Mouse (Mus musculus) neural tube, embryonic 10.5 days (tissue): ENCODE data around the gene Arrb1.
"Not testable (repeated sequence)": the region's sequence is repeated elsewhere in the genome, so short reads cannot be mapped to it uniquely, and the experiment has no call there.

Experiments
- DNase-seq: peaks from one replicate; pipeline ENCODE4 v3.0.0-alpha.2; 2017; ENCODE audit warnings: low spot score; ENCODE audit errors: extremely low spot score

Gene Arrb1

DNA sequence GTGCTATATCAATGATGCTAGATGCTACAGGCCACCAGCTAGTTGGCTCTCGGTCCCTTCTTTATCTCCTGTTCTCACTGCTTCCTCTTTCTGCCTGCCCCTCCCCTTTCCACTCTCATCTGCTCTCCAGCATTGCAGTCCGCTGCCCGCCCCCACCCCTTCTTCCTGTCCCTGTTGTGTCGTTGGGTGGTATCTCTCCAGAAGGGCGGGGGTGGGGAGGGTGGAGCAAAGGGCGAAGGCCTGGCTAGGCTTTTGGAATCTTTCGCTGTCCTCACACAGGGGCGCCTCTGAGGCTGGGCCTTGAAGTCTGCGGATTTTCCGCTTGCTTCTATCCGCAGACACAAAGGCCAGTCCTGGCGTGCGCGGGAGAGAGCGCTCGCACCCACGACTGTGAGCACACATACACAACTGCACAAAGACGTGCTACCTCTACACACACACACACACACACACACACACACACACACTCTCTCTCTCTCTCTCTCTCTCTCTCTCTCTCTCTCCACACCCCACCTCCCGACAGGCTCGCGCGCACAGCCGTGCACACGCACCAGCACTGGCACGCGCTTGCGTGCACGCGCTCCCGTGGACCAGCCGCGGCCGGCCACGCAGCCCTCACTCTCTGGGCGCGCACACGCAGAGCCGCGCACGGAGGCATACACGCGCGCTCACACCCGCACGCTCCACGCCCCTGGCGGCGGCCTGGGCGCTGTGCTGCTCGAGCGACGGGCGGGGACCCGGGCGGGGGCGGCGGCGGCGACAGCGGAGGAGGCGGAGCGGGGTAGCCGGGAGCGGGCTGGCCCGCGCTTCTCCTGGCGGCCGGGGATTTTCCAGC is at the start of gene Arrb1:
Gene Arrb1, plus strand, starts transcription at position 566 of the 835 bp plus-strand sequence.
- DNase-seq: peak; percentile 83

DNA sequence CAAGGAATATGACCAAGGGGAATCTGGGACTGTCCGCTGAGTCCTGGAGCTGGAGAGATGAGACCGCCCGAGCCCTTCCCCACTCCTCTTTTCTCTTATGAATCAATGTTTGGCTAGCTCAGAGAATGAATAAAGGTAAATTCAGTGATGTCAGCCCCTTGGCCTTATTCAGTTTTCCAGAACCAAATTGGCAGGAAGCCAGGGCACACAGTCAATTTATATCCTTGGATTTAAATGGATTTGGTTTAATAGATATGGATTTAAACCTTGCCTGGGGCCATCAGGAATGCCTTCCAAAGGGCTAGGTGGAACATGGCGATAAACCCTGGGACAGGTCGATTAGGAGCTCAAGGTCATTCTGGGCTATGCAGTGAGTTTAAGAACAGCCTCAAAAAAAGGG is 45.6 kb upstream of the Arrb1 start:
- DNase-seq: no peak

DNA sequence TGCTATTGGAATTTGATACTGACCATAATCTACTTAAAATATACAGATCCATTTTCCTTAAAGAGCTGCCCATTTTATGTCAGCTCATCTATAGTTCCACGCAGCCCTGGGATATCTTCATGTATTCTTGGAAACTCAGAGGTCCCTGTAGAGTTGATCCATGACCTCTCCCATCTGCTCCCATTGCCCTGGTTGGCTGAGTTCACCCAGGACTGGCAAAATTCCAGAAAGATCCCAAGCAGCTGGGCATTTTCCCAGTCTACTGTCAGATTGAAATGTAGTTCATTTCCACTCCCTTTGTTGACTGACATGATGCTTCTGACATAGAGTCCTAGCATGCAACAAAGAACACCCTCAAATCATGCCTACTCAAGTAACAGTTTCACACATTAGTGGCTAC is 36.1 kb upstream of the Arrb1 start:
- DNase-seq: no peak

DNA sequence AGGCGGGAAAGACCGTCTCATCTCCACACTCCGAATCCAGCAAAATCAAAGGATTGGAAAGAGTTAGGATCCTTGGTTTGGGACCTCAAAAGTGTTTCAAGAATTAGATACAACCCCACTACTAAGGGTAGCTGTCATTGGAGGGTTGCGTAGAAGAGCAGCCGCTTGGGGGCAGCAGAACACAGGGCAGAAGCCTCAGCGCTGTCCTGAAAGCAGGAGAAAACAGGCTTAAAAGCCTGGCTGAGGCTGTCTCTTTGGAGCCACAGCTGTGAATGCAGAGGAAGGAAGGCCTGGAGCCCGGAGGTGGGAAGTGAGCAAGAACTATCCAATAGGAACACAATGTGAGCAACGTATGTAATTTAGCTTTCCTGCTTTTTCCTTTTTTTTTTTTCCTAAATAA is 35.1 kb upstream of the Arrb1 start:
- peak; percentile 81 for DNase-seq

DNA sequence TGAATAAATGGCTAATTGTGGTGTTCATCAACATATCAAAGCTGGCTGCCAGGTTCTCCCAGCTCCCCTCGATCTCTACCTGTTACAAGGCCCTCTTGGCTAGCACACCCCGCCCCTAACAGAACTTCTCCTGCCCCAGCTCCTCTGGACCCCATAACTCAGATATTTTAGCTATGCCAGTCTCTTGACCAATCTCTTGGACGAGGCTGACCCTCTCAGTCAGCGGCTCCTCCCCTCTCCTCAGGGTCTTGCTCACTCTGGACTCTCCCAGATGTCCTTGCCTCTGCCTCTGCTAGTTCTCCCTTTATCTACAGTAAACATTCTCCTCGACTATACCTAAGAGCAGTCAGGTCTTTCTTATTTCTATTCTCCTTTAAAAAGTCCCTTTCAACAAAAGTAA is 34.6 kb upstream of the Arrb1 start:
- DNase-seq: no peak

DNA sequence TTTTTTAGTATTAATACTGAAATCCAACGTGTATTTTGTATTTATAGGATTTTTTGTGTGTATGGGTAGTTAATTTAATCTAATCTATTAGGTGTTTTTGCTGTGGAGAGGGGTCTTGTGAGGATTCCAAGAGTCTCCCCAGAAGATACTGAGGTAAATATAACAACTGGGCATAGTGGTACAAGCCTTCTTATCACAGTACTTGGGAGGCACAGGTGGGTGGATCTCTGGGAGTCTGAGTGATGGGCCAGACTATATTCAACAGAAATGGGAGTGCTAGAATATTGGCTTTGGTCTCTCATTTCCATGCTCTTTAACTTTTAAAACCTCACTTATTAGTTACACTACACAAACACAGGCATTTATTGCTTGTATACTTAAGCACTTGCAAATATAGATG is 34.1 kb upstream of the Arrb1 start:
- DNase-seq: no peak

DNA sequence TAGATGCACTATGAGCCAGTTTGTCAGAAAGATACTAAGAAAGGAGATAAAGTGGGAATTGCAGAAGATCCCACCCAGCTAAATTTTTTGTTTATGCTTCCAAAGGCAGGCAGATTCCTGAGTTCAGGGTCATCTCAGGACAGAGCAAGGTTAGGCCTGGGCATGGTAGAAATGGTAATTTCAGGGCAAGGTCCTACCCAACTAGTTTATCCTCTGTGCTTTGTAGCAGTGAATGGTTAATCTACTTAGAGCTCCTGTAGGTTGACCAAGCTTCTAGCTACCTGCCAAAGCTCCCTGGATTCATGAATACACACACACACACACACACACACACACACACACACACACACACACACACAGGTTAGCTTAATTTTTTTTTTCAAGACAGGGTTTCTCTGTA is 30.7 kb upstream of the Arrb1 start:
- DNase-seq: no peak

DNA sequence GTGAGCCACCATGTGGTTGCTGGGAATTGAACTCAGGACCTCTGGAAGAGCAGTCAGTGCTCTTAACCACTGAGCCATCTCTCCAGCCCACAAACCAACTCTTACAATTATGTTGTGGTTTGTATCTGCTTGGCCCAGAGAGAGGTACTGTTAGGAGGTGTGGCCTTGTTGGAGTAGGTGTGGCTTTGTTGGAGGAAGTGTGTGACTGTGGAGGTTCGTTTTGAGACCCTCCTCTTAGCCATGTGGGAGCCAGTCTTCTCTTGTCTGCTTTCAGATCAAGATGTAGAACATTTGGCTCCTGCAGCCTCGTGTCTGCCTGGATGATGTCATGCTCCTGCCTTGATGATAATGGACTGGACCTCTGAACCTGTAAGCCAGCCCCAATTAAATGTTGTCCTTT is 27.1 kb upstream of the Arrb1 start:
- not testable (repeated sequence) for DNase-seq

DNA sequence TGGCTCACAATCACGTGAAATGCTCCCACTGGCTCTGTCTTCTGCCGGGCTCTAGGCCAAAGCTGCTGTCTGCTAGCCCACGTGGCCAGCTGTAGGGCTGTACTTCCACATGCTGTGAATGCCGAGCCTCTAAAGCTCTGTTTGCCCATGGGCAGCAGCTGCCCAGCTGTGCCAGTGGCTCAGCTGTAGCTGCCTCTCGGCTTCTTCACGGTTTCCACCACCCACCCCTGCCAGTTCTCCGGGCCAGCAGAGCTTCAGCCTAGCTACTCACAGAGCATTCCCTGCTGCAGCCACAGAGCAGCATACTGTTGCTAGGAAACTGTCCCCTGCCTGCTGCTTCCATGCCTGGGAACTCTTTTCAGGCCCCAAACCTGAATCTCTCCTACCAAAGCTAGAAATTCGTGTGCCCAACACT is 25.2 kb upstream of the Arrb1 start:
- DNase-seq: peak; percentile 16

DNA sequence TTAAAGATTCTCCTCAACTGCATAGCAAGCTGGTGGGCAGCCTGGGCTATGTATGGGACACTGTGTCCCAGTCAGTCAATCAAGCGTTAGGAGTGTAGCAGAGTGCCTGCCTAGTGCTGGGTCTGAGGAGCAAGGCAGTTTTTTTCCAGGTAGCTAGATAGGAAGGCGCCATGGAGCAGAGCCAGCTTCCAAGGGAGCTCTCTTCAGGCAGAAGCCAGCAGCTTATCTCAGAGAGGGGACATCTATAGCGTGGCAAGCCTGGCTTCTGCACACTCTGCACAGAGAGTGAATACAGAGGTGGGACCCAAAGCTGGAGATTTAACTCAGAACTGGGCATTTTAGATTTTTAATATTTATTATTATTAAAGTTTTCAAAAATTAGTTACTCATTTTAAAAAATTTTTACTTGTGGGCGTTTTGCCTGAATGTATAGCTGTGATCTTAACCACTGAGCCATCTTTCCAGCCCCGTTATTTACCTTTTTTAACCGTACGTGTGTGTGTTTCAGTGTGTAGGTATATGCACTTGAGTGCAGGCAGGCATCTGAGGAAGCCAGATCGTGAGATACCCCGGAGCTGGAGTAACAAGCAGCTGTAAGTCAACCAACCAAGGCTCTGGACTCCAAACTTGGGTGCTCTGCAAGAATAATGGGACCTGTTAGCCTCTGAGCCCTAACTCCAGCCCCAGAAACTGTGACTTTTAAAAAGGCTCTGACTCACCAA is 19.0 kb upstream of the Arrb1 start:
- no peak for DNase-seq

DNA sequence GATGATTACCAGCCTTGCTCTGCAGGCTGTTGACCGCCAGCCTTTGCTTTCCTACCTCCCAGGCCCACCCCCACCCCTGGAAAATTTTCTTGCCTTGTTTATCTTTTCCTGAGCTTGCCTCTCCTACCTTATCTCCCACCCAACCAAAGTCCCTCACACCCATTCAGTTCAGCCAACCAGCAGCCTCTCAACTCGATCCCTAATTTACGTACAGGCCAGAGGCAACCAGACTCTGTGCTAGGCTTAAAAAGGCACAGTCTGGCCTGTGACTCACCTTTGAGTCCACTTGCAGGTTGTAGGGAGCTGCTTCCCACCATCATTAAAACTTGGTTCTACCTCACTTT is 18.5 kb upstream of the Arrb1 start:
- DNase-seq: no peak

DNA sequence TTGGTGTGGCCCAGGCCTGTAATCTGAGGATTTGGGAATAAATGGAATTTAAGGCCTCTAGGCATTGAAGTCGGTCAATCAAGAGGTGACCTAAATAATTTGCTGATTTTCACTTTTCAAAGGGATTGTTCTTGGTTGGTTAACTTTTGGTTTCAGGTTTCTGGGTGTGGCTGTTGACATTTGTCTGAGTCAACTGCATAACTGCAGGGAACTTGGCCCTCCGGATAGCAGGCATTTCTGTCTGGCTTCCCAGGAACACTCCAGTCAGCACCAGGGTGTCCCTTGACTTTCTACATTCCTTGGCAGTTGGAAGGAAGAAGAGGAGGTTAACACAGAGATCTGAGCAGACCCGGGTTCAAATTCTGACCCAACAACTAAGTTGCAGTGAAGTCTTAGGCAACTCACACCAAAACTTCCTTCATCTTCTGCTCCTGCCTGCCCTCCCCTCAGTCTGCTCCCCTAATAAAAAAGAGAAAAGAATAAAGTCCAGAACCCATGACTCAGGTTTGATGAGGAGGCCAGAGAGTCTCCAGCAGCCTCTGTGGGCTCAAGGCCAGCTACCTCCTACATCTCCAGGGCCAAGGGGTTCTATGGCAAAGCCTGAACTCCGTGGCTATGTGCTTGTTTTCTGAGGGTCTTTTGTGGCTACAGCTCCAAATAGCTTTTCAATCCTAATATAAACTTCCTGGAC is 16.2 kb upstream of the Arrb1 start:
- DNase-seq: no peak

DNA sequence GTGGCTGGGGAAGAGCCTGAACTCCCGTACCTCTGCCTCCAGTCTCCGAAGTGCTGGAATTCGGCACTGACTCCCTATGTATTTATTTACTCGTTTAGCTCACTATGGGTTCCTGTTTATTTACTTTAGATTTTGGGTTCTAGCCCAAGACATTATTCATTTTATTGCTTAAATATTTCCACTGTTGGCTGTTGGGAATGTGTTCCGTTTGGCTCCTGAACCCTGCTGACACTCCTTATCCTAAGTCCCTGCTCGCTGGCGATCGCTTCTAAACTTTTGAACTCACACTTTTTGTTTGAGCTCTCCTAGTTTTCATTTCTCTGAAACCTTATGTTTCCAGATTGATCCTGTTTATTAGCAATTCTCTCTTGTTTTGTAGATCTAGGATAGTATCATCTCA is 12.1 kb upstream of the Arrb1 start:
- DNase-seq: no peak

DNA sequence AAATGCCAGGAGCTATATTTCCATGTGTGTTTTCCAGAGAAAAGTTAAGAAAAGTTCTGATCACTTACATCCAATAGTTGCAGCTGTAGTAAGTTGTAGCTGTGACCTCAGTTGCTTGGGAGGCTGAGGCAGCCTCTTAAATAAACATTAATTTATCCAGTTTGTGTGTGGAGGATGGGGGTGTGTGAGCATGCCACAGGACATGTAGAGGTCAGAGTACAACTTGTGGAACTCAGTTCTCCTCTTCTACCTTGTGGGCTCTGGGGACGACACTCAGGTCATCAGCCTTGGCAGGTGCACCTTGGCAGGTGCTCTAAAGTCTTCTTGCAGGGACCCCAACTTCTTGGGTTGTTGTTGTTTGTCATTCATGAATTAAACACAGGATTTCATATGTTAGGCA is 11.4 kb upstream of the Arrb1 start:
- no peak for DNase-seq

DNA sequence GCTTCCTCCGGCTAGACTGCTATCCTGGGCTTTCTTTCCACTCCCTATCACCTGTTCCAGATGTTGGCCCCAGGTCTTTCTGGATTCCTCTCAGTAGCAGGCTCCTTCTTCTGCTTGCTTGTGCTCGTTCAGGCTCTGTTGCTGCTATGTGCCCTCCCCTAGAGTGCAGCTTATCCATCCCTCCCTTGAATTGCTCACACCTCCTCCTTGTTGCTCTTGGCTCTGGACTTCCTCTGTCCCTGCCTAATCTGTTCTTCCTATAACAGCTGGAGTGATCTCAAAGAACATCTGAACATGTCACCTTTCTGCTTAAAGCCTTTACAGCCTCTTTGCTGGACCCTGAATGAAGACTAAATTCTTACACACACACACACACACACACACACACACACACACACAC is 6.7 kb upstream of the Arrb1 start:
- no peak for DNase-seq

DNA sequence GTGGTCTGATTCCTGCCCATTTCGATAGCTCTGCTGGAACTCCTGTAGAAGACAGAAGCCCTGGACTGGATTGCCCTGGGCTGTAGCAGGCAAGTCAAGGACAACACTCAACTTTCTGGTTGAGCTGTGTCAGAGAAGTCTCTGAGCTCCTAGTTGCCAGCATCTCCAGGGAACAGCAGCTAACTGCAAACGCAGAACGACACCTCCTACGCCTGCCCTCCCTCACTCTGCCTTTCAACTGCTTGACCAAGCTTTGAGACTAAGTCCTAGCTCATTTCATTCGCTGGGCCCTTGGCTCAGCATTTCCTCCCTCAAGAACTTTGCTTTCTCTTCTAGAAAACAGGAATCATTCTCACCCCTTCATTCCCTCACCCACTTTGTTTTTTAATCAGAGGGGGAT is 5.9 kb upstream of the Arrb1 start:
- DNase-seq: no peak

DNA sequence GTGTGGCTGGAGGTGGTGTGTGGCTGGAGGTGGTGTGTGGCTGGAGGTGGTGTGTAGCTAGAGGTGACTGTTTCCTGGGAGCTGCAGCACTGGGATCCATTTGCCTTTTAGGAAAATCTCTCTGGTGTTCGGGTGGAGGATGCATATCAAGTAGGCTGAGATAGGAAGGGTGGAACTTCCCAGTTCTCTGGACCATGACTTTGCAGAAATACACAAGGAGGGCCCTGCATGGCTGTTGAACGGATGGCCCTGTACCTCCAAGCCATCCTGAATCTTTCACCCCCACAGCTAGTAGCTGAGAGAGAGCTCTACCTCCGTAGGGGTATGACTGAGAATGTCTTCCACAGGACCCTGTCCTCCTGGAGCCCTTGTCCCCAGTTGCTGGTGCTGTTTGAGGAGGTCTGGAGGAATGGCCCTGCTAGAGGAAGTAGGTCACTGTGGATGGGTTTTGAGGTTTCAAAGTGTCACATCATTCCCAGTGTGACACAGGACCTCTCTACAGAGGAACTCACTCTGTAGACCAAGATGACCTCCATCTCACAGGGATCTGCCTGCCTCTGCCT is 3.8 kb upstream of the Arrb1 start:
- no peak for DNase-seq

DNA sequence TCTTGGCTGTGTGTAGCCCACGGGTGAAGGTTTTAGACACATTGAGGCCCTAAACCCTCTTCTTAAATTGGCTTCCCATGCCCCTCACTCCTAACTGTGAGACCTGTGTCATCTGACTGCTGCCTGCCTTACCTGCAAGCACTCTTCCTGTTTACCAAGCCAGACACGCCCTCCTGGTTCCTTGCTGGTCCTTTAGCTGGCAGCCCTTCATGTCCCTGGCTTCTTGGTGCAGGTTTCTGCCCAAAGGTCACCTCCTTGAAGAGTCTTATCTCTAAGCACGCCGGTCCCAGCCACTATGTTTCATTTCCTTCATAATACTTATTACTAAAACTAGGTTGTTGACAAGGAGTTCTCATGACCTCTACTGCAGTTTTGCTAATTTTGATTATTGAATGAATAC is 2.7 kb upstream of the Arrb1 start:
- DNase-seq: no peak

DNA sequence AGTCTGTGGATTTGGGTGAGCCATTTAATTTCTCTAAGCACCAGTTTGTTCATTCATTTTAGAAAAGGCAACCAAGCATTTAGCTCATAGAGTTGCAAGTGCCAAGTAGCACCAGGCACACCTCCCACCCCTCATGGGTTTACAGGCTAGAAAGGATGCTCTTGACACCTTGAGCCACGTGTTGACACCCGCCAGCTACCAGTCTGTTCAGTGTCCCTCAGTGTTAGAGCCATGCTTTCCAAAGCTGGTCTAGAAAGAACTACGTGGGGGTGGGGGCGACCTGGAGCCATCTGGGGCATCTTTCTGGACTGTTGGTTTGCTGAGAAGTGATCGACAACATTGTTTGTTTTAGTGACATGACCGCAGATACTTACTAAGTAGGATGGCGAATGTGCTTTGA is 1.7 kb upstream of the Arrb1 start:
- no peak for DNase-seq

DNA sequence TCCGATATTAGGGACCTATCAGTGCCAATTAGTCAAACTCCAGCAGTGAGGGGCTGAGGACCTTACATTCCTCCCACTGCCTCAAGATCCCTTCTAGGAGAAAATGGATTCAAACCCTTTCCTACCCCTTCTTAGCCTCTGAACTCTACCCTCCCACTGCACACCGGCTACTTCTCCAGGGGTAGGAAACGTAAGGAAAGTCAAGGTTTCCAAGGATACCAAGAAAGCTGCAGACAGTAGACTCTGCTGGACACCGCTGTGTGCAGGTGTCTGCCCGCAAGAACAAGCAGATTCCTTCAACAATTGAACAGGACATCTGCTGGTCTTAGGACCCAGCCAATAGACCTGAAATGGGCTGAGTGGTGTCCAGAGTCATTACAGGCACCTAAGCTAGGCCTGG is 765 bp upstream of the Arrb1 start:
- no peak for DNase-seq

DNA sequence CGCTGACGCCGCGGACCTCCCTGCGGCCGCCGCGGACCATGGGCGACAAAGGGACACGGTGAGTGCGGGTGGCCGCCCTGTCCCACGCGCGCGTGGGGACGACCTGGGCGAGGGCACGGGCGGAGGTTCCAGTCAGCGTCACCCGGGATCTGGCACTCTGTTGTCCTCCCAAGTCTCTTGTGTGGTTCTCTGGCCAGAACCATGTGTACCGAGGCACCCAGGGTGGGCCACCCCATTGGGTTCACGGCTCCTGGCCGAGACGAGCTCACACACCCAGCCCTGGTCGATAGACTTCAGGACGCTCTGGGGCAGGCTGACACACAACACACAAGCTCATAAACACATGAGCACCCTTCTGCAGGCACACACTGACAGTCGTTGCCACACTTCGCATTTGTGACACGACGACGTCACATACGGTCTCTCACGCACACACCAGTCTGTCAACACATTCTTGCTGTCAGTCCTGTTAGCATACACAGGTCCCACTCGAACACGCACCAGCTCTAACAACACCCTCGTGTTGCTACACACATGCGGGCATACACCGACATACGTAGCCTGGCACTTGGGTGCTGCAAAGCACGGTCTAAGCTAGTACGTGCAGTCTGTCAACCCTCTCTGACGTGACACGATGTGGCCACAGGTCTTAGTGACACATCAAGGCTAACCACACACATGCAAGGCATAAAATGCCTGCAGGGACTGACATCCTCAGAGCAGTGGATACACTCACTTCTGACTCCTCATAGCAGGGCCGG is 655 bp downstream of the Arrb1 start:
- peak; percentile 59 for DNase-seq
